Mouse (Mus musculus) limb, embryonic 10.5 days (tissue): Measurements from ENCODE around the gene Xpa. TPM values are rescaled to one million over a fixed set of nuclear protein-coding genes. Genes with fewer than 3 reads are reported as not detected.

Experiments
- DNase-seq: peaks from one replicate; pipeline ENCODE4 v3.0.0-alpha.2; 2017; ENCODE audit warnings: low spot score
- H3K27ac ChIP-seq: fragments of 300-500 bp; sonication (generic); 2 replicates; pipeline ENCODE4 v1.5.1; 2016; ENCODE audit warnings: mild to moderate bottlenecking
- H3K27me3 ChIP-seq: fragments of 300-500 bp; sonication (generic); 2 replicates; pipeline ENCODE4 v1.6.1; 2016; ENCODE audit warnings: low read depth, mild to moderate bottlenecking; ENCODE audit not compliant: poor library complexity, severe bottlenecking
- H3K36me3 ChIP-seq: fragments of 300-500 bp; sonication (generic); 2 replicates; pipeline ENCODE4 v1.6.1; 2016; ENCODE audit warnings: mild to moderate bottlenecking, moderate library complexity
- H3K4me1 ChIP-seq: fragments of 300-500 bp; sonication (generic); 2 replicates; pipeline ENCODE4 v1.6.1; 2016
- H3K4me3 ChIP-seq: fragments of 300-500 bp; sonication (generic); 2 replicates; pipeline ENCODE4 v1.5.1; 2016; ENCODE audit warnings: mild to moderate bottlenecking, moderate library complexity
- H3K9me3 ChIP-seq: fragments of 300-500 bp; sonication (generic); replicated peaks from 2 replicates; pipeline ENCODE4 v1.6.1; 2016; ENCODE audit warnings: mild to moderate bottlenecking
- WGBS: fragments of 180-500 bp; shearing (Covaris S2); methylation state at CpG from one replicate; pipeline ENCODE4 v1.1.7; 2016; 5-methylcytosine and 5-hydroxymethylcytosine counted together
- polyA plus RNA-seq: library from polyadenylated mRNA; unstranded; fragments of >200 nt; fragmentation: Nextera tagmentation; extraction: Ambion mirVana; gene quantifications from 2 replicates; pipeline ENCODE4 v1.2.1, GENCODE M21; 2016

Gene Xpa
- polyA plus RNA-seq, 1 experiment from 2014 or later = 24.1 TPM

DNA sequence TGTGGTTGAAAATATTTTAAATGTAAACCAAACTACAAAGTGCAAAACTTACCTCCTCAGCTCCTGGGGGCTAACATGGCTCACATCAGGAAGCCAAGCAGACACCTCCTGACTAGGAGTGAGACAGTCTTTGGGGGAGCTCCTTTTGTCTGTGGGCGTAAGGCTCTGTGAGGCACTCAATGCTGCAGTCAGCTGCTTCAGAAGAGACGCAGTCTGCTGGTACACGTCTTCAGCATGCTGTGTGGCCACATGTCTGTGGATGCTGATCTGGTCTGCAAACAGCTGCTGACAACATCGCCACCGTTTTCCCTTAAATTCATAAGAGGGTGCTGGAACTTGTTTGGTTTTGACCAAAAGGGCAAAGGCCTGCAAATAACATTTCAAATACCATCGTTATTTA, 64.3 kb downstream of the Xpa start:
- H3K27me3 ChIP-seq = no peaks in the 10 kb centered on the region
- H3K27ac ChIP-seq = no peak overlapping the region
- H3K36me3 ChIP-seq = peaks cover 82% of the 10 kb centered on the region
- peaks cover 2% of the 10 kb centered on the region; the same call in 1 of the 2 replicates for H3K4me1 ChIP-seq
- no peaks in the 10 kb centered on the region for H3K9me3 ChIP-seq
- no peak overlapping the region for H3K4me3 ChIP-seq
- DNase-seq = no peak
- WGBS = 91% methylated on average over 6 of the region's 6 CpGs

DNA sequence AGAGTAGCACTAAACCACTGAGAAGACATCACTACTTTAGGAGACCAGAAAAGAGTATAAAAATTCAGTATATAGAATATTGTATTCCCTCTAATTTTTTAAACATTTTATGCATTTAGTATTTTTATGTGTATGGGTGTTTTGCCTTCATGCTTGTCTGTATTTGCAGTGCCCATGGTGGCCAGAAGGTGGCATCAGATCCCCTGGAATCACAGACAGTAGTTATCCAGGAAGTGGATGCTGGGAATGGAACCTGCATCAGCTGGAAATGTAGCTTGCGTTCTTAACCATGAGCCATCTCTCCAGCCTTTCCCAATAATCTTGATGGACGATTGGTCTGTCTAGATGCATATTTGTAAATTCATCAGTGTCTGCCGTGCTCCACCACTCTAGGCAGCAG, 65.9 kb downstream of the Xpa start:
- WGBS = 77% methylated on average over 3 of the region's 3 CpGs
- H3K27ac ChIP-seq = no peak overlapping the region
- DNase-seq = peak; percentile 59
- no peaks in the 10 kb centered on the region for H3K4me1 ChIP-seq
- H3K36me3 ChIP-seq = peaks cover 94% of the 10 kb centered on the region
- H3K9me3 ChIP-seq = no peaks in the 10 kb centered on the region
- H3K4me3 ChIP-seq = no peak overlapping the region
- H3K27me3 ChIP-seq = no peaks in the 10 kb centered on the region

DNA sequence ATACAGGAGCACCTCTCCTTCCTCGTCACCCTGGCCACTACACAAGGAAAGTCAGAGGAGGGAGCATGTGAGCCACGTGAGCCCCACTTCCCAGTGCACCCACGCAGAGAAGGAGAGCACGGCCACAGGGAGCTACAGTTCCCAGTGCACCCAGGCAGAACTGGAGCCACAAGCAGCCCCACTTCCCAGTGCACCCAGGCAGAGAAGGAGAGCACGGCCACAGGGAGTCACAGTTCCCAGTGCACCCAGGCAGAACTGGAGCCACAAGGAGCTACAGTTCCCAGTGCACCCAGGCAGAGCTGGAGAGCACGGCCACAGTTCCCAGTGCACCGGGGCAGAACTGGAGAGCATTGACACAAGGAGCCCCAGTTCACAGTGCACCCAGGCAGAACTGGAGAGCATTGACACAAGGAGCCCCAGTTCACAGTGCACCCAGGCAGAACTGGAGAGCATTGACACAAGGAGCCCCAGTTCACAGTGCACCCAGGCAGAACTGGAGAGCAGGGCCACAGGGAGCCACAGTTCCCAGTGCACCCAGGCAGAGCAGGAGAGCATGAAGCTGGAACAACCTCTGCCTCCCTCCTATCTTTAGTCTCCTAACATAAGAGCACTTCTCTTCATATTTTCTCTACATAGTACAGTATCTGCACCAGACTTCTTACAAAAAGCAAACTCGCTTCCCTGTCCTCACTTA, 66.7 kb downstream of the Xpa start:
- 96% methylated on average over 8 of the region's 8 CpGs for WGBS
- DNase-seq = no peak
- peaks cover 95% of the 10 kb centered on the region for H3K36me3 ChIP-seq

DNA sequence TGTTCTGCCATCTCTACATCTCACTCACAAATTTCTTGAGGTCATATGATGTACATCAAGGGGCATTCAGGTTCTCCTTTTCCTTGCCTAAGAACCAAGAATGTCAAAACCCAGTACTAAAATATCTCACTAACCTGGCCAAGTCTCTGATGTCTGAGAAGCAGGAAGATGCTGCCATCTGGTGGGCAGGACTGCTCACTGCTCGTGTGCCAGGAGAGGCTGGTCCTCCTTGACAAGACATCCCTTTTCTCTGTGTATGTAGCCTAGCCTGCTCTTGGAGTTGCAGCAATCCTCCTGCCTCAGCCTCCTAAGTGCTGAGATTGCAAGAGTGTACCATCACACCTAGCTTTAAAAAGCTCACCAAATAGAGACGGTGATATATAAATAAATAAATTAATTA, 69.6 kb downstream of the Xpa start:
- DNase-seq = peak; percentile 71
- H3K4me3 ChIP-seq = no peak overlapping the region
- no peaks in the 10 kb centered on the region for H3K9me3 ChIP-seq
- no peaks in the 10 kb centered on the region for H3K4me1 ChIP-seq
- 44% methylated on average over 2 of the region's 2 CpGs for WGBS
- no peaks in the 10 kb centered on the region for H3K27me3 ChIP-seq
- peaks cover 95% of the 10 kb centered on the region for H3K36me3 ChIP-seq
- no peak overlapping the region for H3K27ac ChIP-seq

More for the DNA sequence above, 66.7 kb downstream of the Xpa start:
- Histone ChIP-seq H3K27ac (no peak overlapping the region), H3K4me1 (no peaks in the 10 kb centered on the region), H3K4me3 (no peak overlapping the region), H3K27me3 (no peaks in the 10 kb centered on the region), H3K9me3 (no peaks in the 10 kb centered on the region)

DNA sequence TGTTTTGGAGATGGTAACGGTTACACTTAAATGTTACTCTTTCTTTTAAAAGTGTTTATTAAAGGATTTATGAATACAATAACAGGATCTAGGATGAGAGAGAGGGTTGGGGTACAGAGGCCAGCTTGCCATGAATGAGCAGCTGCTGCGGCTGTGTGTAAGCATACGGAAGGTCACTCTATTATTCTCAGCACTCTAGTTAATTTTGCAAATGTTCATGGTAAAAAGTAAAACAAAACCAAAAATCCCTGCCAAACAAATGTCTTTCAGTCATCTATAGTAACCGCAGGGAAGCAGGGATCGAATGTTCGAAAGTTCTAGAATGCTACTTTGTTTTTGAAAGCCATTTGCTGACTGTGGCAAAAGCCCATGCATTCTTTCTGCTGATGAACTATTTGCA, 72.8 kb downstream of the Xpa start:
- no peak for DNase-seq
- 98% methylated on average over 6 of the region's 6 CpGs for WGBS
- H3K27me3 ChIP-seq = no peaks in the 10 kb centered on the region
- no peaks in the 10 kb centered on the region for H3K9me3 ChIP-seq
- H3K27ac ChIP-seq = no peak overlapping the region
- no peak overlapping the region for H3K4me3 ChIP-seq
- peaks cover 96% of the 10 kb centered on the region for H3K36me3 ChIP-seq
- H3K4me1 ChIP-seq = no peaks in the 10 kb centered on the region

DNA sequence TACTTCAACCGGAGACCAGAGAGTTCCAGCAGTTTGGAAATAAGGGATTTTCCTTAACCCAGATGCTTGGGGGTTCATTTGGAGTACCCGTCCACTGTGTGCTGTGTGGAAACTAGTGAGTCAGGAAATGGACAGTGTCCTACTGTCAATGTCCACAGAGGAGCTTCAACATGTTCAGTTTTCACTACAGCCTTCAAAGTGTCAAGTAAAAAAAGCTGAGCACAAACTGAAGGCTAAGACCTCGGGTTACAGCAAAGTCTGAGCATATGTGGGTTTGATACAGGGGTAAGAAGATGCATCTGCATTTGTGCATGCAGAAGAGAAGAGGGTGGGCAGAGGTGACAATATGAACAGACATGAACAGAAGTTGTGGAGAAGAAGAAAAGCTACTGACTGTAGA, 75.3 kb downstream of the Xpa start:
- no peak for DNase-seq
- peaks cover 100% of the 10 kb centered on the region for H3K36me3 ChIP-seq
- H3K9me3 ChIP-seq = no peaks in the 10 kb centered on the region
- no peaks in the 10 kb centered on the region for H3K27me3 ChIP-seq
- H3K4me1 ChIP-seq = no peaks in the 10 kb centered on the region
- no peak overlapping the region for H3K4me3 ChIP-seq
- H3K27ac ChIP-seq = no peak overlapping the region
- WGBS = 90% methylated on average over 3 of the region's 3 CpGs

DNA sequence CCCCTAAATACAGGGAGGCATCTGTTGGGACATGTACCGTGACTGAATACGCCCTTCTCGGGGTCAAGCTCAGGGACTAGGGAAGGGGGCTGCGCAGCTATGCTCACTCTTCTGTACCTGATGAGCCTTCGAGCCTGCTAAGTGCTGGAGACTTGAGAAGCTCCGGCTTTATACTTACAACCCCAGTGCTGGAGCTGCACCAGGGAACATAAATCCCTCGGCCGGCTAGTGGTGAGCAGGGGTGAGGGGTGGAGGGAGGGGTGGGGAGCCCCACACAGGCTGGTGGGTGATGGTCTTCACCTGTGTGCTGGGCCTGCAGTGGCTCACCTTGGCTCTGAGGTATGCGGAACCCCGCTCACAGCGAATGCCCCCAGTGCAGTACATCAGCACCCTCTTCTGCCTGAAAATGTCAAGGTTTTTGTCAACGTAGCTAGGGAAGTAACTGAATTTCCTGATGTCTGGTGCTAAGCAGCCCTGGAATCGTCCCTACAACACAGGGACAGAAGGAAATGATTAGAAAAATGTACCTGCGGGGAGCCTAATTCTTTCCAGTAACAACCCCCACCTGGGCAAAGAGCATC, 76.5 kb downstream of the Xpa start:
- no peak overlapping the region for H3K4me3 ChIP-seq
- no peaks in the 10 kb centered on the region for H3K4me1 ChIP-seq
- no peak overlapping the region for H3K27ac ChIP-seq
- DNase-seq = no peak
- 96% methylated on average over 14 of the region's 14 CpGs for WGBS
- H3K9me3 ChIP-seq = no peaks in the 10 kb centered on the region
- no peaks in the 10 kb centered on the region for H3K27me3 ChIP-seq
- peaks cover 99% of the 10 kb centered on the region for H3K36me3 ChIP-seq

DNA sequence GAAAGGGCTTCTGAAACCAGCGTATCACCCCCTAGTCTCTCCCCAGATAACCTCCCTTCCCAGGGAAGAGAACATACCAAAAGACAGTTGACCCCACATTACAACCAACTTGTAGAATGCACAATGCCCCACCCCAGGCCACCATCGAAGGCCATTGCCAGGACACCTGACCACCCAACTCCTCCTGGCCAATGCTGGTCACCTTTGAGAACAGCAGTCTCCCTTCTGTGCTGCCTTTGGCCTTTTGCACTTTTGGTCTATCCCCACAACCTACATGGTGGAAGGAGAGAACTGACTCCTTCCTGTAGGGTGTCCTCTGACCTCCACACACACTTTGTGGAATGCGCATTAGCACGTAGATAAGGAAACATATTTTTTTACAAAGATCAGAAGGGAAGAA, 78.6 kb downstream of the Xpa start:
- H3K27ac ChIP-seq = no peak overlapping the region
- WGBS = 96% methylated on average over 4 of the region's 4 CpGs

DNA sequence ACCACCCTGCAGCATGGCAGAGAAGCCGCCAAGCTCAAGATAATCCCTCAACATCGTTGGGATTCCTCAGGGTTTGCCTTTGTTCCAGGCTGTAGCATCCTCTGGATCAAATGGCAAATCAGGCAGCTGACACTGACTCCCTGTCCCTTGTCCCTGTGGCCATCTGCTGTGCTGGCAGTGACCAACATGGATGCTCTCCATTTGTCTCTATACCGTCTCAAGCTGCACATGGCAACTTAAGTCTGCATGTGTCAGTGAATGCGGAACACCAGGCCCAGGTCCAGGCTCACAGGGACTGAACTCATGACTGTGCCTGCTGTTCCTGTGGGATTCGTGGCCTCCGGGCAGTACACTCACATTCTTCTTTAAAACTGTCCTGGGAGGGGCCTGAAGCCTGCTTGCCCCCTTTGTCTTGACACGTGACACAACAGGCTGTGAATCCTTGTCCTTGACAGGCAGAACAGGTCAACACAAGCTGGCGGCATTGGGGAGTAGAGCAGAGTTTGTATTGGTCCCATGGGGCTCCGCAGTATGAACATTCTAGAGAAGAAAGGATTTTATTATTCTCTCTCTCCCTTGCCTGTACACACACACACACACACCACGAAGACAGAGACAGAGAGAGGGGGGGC, 79.5 kb downstream of the Xpa start:
- WGBS = 89% methylated on average over 10 of the region's 10 CpGs

More for the DNA sequence above, 78.6 kb downstream of the Xpa start:
- no peaks in the 10 kb centered on the region for H3K27me3 ChIP-seq
- H3K9me3 ChIP-seq = no peaks in the 10 kb centered on the region
- no peaks in the 10 kb centered on the region for H3K4me1 ChIP-seq
- DNase-seq = no peak
- no peak overlapping the region for H3K4me3 ChIP-seq
- H3K36me3 ChIP-seq = peaks cover 95% of the 10 kb centered on the region

DNA sequence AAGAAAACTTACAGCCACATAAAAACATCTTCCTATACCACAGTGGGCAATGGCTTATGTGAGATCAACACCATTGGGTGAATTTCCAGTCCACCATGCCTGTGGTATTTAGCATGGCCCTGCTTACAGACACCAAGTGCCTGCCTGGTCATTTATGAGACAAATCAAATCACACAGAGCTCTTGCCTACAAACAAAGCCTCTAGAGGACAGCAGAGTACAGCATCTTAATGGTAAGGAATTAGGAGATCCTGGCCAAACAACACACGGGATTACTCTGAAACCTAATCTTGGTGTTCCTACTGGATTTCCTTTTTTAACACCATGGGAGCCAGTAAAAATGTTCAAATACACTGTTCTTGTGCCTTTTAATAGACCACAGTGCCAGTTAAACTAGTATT, 80.8 kb downstream of the Xpa start:
- DNase-seq = no peak
- no peaks in the 10 kb centered on the region for H3K4me1 ChIP-seq
- WGBS = 78% methylated on average over 1 of the region's 1 CpGs

More for the DNA sequence above, 79.5 kb downstream of the Xpa start:
- Histone ChIP-seq H3K27ac (no peak overlapping the region), H3K4me1 (no peaks in the 10 kb centered on the region), H3K27me3 (no peaks in the 10 kb centered on the region), H3K4me3 (no peak overlapping the region), H3K9me3 (no peaks in the 10 kb centered on the region), H3K36me3 (peaks cover 86% of the 10 kb centered on the region)
- DNase-seq = no peak

DNA sequence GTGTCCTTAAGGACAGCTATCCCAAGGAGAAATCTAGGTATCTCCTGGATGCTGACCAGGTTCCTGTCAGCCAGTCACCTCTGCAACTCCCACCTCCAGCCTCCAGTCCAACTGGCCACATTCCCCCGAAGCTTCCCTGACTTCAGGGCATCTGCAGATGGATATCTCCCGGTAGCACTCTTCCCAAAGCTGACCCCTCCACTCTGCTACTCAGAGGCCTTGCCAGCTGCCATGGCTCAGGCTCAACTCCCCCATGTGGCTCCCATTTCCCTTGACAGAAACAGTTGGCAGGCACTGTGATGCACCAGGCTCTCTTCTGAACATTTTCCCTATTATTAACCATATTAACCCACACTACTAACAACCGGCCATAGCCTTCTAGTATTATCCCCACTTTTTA, 84.8 kb downstream of the Xpa start:
- H3K27ac ChIP-seq = no peak overlapping the region
- no peak overlapping the region for H3K4me3 ChIP-seq
- H3K27me3 ChIP-seq = no peaks in the 10 kb centered on the region
- 75% methylated on average over 3 of the region's 3 CpGs for WGBS
- no peaks in the 10 kb centered on the region for H3K9me3 ChIP-seq
- DNase-seq = no peak
- peaks cover 33% of the 10 kb centered on the region for H3K36me3 ChIP-seq
- H3K4me1 ChIP-seq = no peaks in the 10 kb centered on the region

More for the DNA sequence above, 80.8 kb downstream of the Xpa start:
- H3K27me3 ChIP-seq = no peaks in the 10 kb centered on the region
- H3K27ac ChIP-seq = no peak overlapping the region
- no peak overlapping the region for H3K4me3 ChIP-seq
- peaks cover 73% of the 10 kb centered on the region for H3K36me3 ChIP-seq
- H3K9me3 ChIP-seq = no peaks in the 10 kb centered on the region

DNA sequence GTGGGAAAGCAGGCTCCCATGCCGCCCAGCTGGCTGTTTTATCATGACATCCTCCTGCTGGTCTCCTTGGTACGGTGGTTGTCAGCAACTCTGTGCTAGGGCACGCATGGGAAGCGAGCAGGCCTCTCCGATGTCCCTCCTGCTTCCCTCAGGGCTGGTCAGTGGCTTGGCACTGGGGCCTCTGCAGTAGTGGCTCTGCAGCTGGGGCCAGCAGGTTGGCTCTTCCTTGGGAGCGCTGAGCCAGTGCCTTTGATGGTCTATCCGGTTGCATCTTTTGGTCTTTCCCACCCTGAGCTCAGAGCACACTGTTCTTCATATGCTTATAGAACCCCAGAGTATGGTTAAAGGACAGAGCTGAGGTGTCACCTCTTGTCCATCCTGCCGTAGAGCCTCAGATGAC, 86.0 kb downstream of the Xpa start:
- no peaks in the 10 kb centered on the region for H3K27me3 ChIP-seq
- WGBS = 89% methylated on average over 8 of the region's 8 CpGs

More for the DNA sequence above, 86.0 kb downstream of the Xpa start:
- Histone ChIP-seq H3K4me3 (no peak overlapping the region), H3K4me1 (no peaks in the 10 kb centered on the region), H3K9me3 (no peaks in the 10 kb centered on the region), H3K36me3 (peaks cover 21% of the 10 kb centered on the region), H3K27ac (no peak overlapping the region)
- no peak for DNase-seq
